Mouse (Mus musculus): Measurements from ENCODE around the gene Klf9. TPM values are rescaled to one million over a fixed set of nuclear protein-coding genes. Genes with fewer than 3 reads are reported as not detected.

The Klf9 gene
- total RNA-seq, 2 experiments from 2014 or later, result 2.9 to 4.5 TPM

DNA sequence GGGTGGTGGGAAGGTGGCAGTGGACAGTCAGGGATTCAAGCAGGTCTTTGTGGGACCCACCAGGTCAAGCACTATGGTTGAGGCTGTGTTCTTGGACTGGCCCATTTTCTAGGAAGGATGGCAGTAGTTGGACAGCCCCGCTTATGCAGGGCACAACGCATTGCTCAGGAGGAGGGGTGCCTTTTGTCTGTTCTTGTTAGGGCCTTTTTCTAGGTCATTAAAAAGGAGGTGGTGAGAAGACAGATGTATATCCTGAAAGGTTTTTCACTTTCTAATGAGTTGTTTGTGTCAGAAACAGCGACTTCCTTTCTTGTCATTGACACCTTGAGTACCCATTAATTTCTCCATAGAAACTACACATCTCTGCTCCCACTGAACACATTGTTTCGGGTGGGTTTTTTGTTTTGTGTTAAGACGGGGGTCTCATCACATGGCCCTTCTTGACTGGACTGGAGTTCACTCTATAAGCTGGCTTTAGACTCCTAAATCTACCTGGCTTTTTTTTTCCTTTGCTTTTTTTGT is 12.6 kb downstream of the Klf9 start:
- ATAC-seq (replicated peaks; ENCODE audit: low FRiP score, poor library complexity, severe bottlenecking), result no peak

DNA sequence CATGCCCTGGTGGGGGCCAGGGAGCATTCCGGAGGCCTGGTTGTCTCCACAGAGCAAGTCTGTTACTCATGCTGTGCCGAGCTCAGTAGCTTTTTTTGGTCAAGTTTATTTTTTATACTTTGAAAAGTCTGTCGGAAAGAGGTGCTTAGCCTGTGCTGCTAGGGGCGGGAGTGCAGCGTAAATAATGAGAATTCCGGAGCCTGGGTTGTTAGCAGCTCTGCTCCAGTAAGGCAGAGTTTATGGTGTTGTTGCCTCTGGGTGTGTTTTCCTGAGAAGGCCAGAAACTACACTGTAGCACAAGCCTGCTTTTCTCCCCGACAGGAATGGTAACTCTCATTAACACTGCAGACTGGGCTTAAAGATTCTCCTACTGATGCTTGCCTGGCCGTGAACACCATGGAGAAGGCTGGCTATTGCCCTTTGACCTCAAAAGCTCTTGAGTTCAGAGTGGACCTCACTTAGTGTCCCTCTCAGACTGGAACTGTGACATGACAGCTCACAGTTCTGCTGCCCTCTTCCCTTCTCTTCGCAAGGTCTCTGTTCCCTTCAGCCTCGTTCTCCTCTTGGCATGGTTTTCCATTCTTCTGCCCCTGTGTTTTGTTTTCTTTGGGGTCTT is 18.9 kb downstream of the Klf9 start:
- ATAC-seq (replicated peaks; ENCODE audit: low FRiP score, poor library complexity, severe bottlenecking), result no peak

DNA sequence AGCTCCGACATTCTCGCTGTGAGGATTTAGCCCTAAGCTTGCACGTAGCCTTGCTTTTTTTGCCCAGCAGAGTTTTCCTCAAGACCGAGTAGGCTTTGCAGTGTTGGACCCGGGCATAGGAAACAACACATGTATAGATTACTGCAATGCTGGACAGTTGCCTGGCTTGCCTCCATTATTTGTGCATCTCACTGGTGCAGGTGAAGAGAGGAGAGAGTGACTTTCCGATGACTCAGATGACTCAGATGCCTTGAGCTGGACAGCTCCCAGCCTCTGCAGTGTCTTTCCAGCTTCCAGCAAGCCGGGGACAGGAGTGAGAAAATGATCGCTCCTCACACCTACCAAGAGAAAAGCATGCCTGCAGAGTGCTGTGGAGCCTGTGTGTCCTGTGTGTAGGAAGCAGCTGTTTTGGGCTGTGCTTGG is 21.4 kb downstream of the Klf9 start:
- no peak for ATAC-seq (replicated peaks; ENCODE audit: low FRiP score, poor library complexity, severe bottlenecking)

DNA sequence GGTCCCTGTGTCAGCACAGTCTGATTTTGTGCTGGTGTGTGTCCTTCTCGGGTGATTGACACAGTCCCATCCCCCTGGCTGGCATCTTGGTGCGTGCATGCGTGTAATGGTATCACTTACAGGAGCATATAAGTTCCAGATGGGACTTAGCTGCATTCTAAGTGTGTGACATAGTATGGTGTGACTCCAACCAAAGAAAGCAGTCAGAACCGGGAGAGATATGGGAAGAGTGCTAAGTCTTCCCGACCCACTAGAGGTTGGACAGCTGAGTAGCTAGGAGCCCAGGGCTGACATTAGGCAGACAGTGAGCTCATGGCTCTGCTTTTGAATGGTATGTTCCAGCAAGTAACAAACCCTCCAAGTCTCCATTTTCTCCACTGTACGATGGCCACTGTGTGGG is 21.9 kb downstream of the Klf9 start:
- ATAC-seq (replicated peaks; ENCODE audit: low FRiP score, poor library complexity, severe bottlenecking), result no peak

DNA sequence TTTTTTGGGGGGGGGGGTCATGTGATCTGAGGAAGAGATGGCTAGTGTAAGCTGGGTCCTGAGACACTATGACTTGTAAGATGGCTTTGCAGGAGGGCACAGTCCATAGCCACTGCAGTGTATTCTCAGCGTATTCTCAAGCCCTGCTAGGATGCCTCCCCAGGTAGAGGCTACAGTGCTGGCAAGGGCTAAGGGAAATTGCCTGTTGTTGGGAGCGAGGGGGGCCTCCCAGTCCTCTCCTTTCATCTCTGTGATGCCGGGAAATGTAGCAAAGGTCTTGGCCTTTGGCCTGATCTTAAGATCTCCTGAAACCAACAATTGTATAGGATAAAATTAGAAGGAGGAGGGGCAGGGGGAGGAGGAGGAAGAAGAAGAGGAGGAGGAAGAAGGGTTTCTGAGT is 22.3 kb downstream of the Klf9 start:
- ATAC-seq (replicated peaks; ENCODE audit: low FRiP score, poor library complexity, severe bottlenecking), result no peak

DNA sequence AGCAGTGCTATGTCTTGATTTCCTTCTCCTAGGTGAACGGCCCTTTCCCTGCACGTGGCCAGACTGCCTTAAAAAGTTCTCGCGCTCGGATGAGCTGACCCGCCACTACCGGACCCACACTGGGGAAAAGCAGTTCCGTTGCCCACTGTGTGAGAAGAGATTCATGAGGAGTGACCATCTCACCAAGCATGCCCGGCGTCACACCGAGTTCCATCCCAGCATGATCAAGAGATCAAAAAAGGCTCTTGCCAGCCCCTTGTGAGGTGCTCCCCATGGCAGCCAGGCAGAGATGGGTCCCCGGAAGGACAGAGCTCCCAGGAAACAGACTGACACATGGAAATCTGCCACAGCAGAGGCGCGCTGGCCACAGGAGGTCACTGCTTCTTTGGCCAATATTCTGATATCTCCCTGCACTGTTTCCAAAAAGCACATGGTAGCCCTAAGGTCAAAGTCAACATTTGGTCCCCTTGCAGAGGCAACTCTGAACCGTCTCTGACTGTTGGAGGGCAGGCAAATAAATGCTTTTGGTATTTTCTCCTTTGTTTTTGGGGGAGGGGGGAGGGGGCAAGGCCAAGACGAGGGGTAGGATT is 23.7 kb downstream of the Klf9 start:
- no peak for ATAC-seq (replicated peaks; ENCODE audit: low FRiP score, poor library complexity, severe bottlenecking)

DNA sequence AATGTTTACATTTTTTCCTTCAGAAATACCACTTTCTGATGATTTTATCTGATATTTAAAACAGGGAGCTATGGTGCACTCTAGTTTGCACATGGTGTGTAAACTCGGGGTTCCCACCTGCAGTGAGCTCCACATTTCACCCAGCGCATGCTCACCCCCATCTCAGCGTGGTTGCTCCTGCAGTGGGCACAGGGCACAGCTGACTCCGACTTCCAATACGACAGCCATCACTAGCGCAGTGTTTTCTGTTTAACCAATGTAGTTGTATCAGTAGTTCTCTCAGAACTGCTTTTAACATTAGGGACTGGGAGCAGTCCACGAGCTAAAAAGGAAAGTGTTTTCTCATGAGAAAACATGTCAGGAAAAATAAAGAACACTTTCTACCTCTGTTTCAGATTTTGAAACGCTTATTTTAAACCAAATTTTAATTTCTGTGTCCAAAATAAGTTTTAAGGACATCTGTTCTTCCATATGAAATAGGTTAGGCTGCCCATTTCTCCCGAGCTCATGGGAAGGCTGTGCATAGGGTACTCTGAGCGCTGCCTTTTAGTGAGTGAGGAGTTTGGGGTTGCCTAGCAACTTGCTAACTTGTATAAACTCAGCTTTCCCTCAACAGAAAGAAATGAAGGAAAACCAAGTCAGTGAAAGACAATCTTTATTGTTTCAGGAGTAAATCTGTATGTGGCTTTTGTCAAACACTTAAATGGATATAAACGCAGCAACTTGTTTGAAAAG is 25.7 kb downstream of the Klf9 start:
- ATAC-seq (replicated peaks; ENCODE audit: low FRiP score, poor library complexity, severe bottlenecking), result no peak

DNA sequence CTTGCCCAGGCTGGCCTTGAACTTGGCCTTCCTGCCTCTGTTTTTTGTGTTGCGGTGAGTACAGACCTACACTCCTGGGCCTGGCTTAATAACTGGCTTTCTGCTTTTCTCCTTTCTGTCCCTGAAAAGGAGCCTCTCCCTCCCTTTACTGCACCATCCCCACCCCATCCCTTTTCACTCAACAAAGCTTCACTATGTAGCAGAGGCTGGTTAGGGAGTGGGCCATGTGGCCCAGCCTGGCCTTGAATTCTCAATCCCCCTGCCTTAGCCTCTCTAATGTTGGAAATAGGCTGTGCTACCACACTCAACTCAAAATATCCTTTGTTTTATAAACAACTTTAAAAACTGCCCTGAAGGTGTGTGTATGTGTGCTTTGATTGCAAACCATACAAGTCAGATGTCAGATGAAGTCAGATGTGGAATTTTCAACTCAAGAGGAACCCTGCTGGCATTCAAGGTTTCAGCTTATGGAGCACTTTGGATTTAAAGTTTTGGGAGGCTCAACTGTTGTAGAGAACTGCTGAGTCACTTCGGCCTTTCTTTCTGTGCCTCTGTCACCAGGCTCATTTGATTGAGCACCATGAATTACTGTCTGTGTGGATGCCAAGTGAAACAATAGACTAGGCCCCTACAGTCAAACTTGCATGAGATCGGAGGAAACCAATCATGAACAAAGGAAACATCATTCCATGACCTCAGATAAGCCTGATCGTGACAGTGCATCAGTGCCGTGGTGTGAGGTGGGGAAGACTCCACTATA is 28.1 kb downstream of the Klf9 start:
- no peak for ATAC-seq (replicated peaks; ENCODE audit: low FRiP score, poor library complexity, severe bottlenecking)

DNA sequence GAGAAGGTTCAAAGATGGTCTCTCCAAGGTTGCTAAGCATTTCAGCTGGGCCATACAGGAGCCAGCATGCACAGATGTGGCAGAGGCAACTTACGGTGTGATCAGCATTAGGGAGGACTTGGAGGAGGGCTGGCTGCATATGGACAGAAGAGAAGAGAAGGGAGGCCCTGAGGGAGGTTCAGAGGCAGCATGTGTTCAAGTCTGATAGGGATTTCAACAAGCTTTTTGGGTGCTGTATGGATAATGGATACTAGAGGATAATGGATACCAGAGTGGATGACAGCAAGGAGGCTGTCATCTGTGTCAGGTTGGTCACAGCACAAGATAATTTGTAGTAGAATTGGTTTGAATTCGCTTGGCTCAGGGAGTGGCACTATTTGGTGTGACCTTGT is 28.6 kb downstream of the Klf9 start:
- ATAC-seq (replicated peaks; ENCODE audit: low FRiP score, poor library complexity, severe bottlenecking), result no peak; the same call in 1 of the 2 replicates

DNA sequence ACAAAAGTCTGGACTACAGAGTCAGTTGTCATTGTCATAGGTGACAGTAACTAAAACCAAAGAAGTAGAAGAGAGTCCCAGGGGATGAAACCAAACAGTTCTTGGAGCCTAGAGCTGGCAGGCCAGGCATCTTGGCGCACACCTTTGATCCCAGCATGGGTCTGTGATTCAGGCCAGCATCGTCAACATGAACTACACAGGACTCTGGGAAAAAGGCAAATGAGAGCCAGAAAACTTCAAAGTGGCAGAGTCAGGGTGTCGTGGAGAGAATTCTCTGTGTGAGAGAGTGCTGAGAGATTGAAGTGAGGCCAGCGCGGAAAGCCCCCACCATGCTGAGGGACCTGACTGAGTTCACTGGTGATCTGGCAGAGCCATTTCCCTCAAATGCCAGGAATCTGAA is 29.4 kb downstream of the Klf9 start:
- ATAC-seq (replicated peaks; ENCODE audit: low FRiP score, poor library complexity, severe bottlenecking), result no peak

DNA sequence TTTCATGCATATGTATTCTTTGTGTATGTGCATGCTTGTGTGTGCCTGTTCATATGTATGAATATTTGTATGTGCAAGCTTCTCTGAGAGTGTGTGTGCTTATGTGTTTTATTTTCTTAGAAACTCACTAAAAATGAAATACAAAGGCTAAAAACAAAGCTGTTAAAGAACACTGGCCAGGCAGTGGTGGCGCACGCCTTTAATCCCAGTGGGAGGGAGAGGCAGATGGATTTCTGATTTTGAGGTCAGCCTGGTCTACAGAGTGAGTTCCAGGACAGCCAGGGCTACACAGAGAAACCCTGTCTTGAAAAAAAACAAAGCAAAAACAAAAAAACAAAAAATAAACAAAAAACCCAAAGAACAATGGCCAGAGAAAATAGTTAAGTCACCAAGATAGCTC is 30.1 kb downstream of the Klf9 start:
- ATAC-seq (replicated peaks; ENCODE audit: low FRiP score, poor library complexity, severe bottlenecking), result no peak

DNA sequence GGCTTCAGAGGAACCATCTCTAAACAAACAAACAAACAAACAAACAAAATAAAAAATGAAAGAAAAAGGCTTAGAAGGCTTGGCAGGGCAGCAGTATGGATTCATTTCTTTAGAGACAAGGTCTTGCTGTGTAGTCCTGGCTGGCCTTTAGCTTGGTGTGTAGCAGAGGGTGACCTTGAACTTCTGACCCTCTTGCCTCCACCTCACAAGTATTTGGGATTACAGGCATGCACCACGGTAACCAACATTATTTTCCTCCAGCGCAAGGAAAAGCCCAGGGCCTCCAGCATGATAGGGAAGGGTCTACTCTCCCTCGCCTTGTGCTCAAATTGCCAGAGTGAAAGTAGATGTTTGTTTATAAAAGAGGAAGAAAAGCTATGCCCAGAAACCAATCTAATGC is 34.1 kb downstream of the Klf9 start:
- ATAC-seq (replicated peaks; ENCODE audit: low FRiP score, poor library complexity, severe bottlenecking), result no peak

DNA sequence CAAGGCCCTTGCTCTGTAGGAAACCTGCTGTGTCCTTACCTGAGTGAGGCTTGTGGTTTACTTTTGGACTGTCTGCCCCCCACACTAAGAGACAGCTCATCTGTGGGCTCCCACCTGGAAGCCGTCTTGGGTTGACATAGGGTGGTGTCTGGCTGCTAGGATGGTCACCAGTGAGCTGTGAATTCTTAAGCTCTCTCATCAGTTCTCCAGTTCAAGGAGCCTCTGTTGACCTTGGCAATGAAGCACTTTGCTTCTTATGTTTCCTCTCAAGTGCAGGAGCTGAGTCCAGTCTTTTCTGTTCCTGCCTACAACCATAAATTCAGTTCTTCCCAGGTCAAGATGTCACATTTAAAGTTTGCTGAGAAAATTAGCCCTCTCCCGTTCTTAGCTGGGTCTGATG is 34.5 kb downstream of the Klf9 start:
- no peak for ATAC-seq (replicated peaks; ENCODE audit: low FRiP score, poor library complexity, severe bottlenecking)

DNA sequence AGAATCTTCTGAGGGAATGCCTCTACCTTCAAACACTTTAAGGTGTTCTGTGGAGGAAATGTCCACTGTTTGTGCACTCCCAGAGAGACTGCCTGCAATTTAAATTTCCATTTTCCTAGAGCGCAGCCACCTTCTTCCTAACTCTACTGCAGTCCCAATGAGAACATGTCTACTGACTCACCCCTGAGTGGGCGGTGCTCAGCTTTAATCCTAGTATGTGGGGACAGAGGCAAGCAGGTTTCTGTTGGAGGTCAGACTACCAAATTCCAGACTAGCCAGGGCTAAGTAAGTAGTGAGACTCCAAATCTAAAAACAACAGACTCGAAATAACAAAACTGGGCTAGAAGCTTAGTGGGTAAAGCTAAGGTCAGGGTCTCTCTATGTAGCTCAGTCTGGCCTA is 37.5 kb downstream of the Klf9 start:
- no peak for ATAC-seq (replicated peaks; ENCODE audit: low FRiP score, poor library complexity, severe bottlenecking)

DNA sequence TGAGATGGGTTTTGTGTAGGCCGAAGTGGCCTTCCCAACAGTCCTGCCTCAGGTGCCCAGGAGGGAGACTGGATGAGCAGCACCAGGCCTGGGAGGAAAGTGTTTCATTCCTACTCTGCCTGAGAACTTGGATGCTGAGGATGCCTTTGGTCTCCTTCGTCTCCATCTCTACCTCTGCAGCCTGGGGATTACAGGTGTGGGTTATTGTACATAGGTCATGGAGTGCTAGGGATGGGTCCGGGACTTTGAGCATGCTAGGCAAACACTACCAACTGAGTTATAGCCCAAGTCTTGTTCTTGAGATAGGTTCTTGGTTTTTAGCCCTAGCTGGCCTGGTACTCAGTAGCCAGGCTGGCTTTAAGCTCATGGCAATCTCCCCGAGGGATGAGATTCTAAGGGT is 42.5 kb downstream of the Klf9 start:
- no peak for ATAC-seq (replicated peaks; ENCODE audit: low FRiP score, poor library complexity, severe bottlenecking)

DNA sequence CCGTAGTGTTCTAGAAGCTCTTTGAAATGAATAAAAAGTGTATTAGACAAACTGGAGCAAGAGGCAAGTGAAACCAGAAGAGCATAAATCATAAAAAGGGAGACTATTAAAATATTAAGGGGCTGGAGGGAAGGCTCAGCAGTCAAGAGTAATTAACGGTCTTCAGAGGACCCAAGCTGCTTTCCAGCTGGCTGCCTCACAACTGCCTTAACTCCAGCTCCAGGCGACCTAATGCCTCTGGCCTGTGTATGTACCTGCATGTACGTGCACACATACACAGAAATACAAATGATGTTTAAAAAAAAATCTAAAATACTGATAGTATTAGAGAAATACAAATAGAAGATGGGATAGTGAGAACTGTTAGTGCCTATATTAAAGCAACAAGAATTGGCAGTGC is 43.0 kb downstream of the Klf9 start:
- no peak for ATAC-seq (replicated peaks; ENCODE audit: low FRiP score, poor library complexity, severe bottlenecking)

DNA sequence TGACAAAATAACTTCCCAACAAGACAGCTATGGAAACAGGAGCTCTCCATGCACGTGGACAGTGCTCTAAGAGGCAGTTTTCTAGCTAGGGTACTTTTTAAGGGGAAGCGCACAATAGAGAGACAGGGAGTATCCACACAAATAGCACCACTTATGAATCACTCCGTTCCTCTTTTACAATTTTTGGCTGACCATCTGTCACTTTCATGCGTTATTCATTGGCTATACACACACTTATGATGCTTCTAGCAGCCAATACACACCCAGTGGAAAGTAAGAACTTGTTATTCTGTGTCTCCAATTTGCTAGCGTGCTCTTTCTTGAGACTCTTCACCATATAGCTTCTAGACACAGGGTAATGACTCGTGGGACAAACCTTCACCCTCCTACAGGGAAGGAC is 46.7 kb downstream of the Klf9 start:
- no peak for ATAC-seq (replicated peaks; ENCODE audit: low FRiP score, poor library complexity, severe bottlenecking)

DNA sequence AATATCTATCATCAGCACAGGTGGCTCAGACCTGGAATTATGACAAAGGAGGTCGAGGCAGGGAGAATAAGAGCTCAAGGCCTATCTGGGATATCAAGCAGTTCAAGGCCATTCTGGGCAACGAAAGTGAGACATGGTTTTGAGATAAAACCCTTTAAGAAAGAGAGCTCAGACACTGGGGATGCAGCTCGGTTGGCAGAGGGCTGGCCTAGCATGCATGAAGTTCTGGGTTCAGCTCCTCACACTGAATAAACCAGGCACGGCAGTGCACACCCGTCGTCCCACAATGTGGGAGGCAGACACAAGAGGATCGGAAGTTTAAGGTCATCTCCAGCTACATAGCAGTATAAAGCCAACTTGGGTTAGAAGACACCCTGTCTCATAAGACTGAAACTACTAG is 48.0 kb downstream of the Klf9 start:
- ATAC-seq (replicated peaks; ENCODE audit: low FRiP score, poor library complexity, severe bottlenecking), result no peak

DNA sequence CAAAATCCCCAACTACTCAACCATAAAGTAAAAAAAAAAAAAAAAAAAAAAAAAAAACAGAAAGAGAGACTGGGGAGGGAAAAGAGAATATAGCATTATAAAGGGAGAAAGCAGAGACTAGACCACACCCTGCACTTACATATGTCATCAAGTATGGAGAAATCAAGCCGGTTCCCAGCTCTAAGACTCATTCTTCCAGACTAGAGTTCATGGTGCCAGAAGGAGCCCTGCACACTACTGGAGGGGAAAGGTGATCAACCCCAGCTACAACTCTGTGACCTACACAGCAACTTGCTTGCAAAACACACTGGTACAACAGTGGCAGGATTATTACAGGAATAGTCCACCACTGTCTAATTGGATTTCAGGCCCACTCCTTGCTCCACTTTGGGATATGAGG is 48.7 kb downstream of the Klf9 start:
- ATAC-seq (replicated peaks; ENCODE audit: low FRiP score, poor library complexity, severe bottlenecking), result no peak

DNA sequence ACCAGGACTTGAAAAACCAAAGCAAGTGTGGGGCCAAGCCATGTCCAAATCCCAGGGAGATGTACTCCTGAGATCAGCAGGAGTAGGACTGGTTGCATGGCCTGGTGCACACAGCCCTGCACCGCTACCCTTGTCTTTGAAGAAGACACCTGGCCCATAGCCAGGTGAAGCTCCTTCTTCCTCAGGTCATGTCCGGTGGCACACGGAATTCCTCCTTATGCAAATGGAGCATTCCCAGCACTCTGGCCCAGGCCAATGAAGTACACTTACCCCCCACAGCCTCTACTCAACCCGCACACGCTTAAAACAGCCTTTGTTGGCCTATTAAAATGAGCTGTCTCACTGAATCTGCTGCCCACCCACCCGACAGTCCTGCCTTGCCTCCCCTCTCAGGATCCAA is 50.5 kb downstream of the Klf9 start:
- ATAC-seq (replicated peaks; ENCODE audit: low FRiP score, poor library complexity, severe bottlenecking), result no peak

DNA sequence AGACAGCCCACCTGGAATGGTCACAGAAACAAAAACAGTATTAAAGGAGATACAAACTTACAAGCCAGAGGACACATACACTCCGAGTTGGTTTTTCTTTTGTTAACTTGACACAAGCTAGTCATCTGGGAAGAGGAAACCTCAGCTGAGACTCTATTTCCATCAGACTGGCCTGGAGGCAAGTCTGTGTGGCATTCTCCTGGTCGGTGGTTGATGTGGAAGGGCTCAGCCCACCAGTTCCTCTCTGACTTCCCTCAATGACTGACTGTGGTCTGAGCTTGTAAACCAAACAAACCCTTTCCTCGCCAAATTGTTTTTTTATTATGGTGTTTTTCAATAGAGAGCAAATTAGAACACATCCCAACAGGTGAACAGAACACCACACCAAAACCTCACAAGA is 52.0 kb downstream of the Klf9 start:
- no peak for ATAC-seq (replicated peaks; ENCODE audit: low FRiP score, poor library complexity, severe bottlenecking)
